Mouse (Mus musculus) sigmoid colon, adult 10 weeks (tissue): ENCODE measurements around the gene Crls1. TPM values are rescaled to one million over a fixed set of nuclear protein-coding genes. Genes with fewer than 3 reads are reported as not detected.

Source experiments
- polyA plus RNA-seq: library from polyadenylated mRNA; stranded (reverse); fragments of 350-450 nt; fragmentation: Illumina TruSeq; extraction: RNeasy Lipid Tissue Mini Kit (QIAGEN cat#74804); gene quantifications from one replicate; pipeline ENCODE4 v1.2.3, GENCODE M21; 2014; ENCODE audit warnings: low read depth, low replicate concordance

Gene Crls1
- polyA plus RNA-seq: 133 TPM

GRCm38 (mm10) chr2:132846407-132847358 is at the start of gene Crls1:
Crls1 (plus strand) TSS chr2:132846666.

GRCm38 (mm10) chr2:132815608-132816314 is 30.7 kb upstream of the Crls1 start, which contains the start of the genes Trmt6 and Mcm8:
Trmt6 (minus strand) TSS chr2:132816055.
Mcm8 (plus strand) TSS chr2:132816141.

GRCm38 (mm10) chr2:132880844-132881645 is 34.6 kb downstream of the Crls1 start, which contains the start of gene Lrrn4:
Lrrn4 (minus strand) TSS chr2:132880891.

Other genes starting within 250 kb of the Crls1 start
- gene Shld1, start 159.7 kb upstream of the Crls1 start, polyA plus RNA-seq: 3.0 TPM
- gene Chgb, start 65.4 kb upstream of the Crls1 start, polyA plus RNA-seq: 48.4 TPM
- 35.7 TPM for gene Trmt6, start 30.6 kb upstream of the Crls1 start, polyA plus RNA-seq
- gene Mcm8, start 30.5 kb upstream of the Crls1 start, polyA plus RNA-seq: 5.5 TPM
- gene Lrrn4, start 34.2 kb downstream of the Crls1 start, polyA plus RNA-seq: 1.9 TPM
- 39.6 TPM for gene Fermt1, start 99.2 kb downstream of the Crls1 start, polyA plus RNA-seq